ENCODE assay signal across 19 mouse cellular contexts in the genomic region with DNA sequence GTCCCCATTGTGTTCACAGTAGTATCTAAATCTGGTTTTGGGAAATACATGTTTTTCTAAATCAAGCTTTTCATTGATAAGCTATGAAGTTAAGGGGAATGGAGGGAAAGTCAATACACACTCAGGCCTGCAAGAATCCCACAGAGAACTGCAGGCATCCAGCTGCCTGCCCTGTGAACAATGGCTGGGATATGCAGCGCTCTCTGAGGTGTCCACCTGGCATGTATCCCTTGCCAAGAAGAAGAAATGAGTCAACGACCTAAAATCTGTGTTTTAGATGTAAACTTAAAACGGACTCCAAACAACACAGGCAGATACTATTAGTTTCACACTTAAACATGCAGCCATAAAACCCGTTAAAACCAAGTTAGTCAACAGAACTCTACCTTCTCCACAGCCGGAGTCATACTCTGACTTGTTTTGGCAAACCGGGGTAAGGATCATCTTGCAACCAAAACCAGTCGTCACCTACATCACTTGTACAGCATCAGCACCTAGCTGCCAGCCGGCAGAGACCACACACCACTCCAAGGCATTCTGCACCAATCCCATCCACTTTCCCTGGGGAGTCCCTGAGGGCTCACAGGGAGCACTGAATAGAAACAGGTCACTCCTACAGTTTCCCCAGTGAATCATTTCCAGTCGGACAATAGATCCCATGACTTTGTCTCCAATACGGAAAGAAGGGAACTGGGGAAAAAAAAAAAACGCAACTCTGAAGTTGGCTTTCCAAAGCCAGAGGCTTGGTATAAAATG.
"Had no signal": no experiment of that assay in that cellular context is flagged by ENCODE, and none has a peak within 500 bp of the region (broad histone marks: within the 10 kb centered on the region; RNA-seq: fewer than 3 reads in every experiment).

No protein-coding gene starts in this region.

- H3K27ac ChIP-seq: kidney, postnatal 0 days; left cerebral cortex, adult 2 months; limb, embryonic 12.5 days; limb, embryonic 15.5 days; liver, embryonic 14.5 days; macrophage; midbrain, embryonic 12.5 days; midbrain, embryonic 15.5 days; neural tube, embryonic 13.5 days had no signal

- H3K27me3 ChIP-seq: limb, embryonic 12.5 days; limb, embryonic 15.5 days; neural tube, embryonic 13.5 days had no signal

- H3K9me3 ChIP-seq: limb, embryonic 12.5 days; limb, embryonic 15.5 days; midbrain, embryonic 12.5 days; midbrain, embryonic 15.5 days; neural tube, embryonic 13.5 days had no signal

- H3K4me2 ChIP-seq: limb, embryonic 12.5 days; limb, embryonic 15.5 days; liver, embryonic 11.5 days; lung, embryonic 14.5 days; midbrain, embryonic 12.5 days; midbrain, embryonic 15.5 days; neural tube, embryonic 13.5 days had no signal

- H3K36me3 ChIP-seq: midbrain, embryonic 12.5 days; midbrain, embryonic 15.5 days had no signal

- H3K9ac ChIP-seq: limb, embryonic 12.5 days; limb, embryonic 15.5 days; liver, embryonic 14.5 days; liver, postnatal 0 days; lung, embryonic 14.5 days; midbrain, embryonic 12.5 days; midbrain, embryonic 15.5 days; neural tube, embryonic 13.5 days had no signal

- H3K4me3 ChIP-seq: left cerebral cortex, adult 2 months; limb, embryonic 12.5 days; limb, embryonic 15.5 days; midbrain, embryonic 12.5 days; midbrain, embryonic 15.5 days; neural tube, embryonic 13.5 days had no signal

- ATAC-seq: liver, postnatal 0 days; lung, postnatal 0 days; midbrain, embryonic 15.5 days had no signal

- DNase-seq: kidney, postnatal 25 days; layer of hippocampus, postnatal 36 days; left cerebral cortex, postnatal 4 days; liver, postnatal 0 days; lung, embryonic 14.5 days; thymus, adult 2 months; thymus, postnatal 14 days; thymus, postnatal 4 days had no signal
